Mouse (Mus musculus) liver, postnatal 0 days (tissue): ENCODE measurements around the gene Mok. TPM values are rescaled to one million over a fixed set of nuclear protein-coding genes. Genes with fewer than 3 reads are reported as not detected.

ENCODE experiments used
- ATAC-seq: fragments of 200-750 bp; cut with Nextera tagmentation; 2 replicates; pipeline ENCODE4 v1.8.0; 2017; ENCODE audit warnings: mild to moderate bottlenecking, moderate library complexity
- DNase-seq: peaks from one replicate; pipeline ENCODE4 v3.0.0-alpha.2; 2016
- H3K27ac ChIP-seq: fragments of 300-500 bp; sonication (generic); 2 replicates; pipeline ENCODE4 v1.5.1; 2014; ENCODE audit warnings: antibody characterized with exemption, moderate library complexity, mild to moderate bottlenecking, low read depth
- H3K27me3 ChIP-seq: fragments of 300-500 bp; sonication (generic); 2 replicates; pipeline ENCODE4 v1.6.1; 2014; ENCODE audit warnings: low read length, control low read depth, mixed read lengths; ENCODE audit not compliant: insufficient read depth
- H3K36me3 ChIP-seq: fragments of 300-500 bp; sonication (generic); replicated peaks from 2 replicates; pipeline ENCODE4 v1.6.1; 2014; ENCODE audit warnings: mild to moderate bottlenecking, control low read depth, low read length, moderate library complexity, mixed read lengths; ENCODE audit not compliant: insufficient read depth
- H3K4me1 ChIP-seq: fragments of 300-500 bp; sonication (generic); 2 replicates; pipeline ENCODE4 v1.6.1; 2014; ENCODE audit warnings: antibody characterized with exemption, mild to moderate bottlenecking, control low read depth; ENCODE audit not compliant: insufficient read depth
- H3K4me2 ChIP-seq: fragments of 300-500 bp; sonication (generic); 2 replicates; pipeline ENCODE4 v1.6.1; 2014; ENCODE audit warnings: low read depth, mild to moderate bottlenecking, low read length, moderate library complexity, mixed read lengths
- H3K4me3 ChIP-seq: fragments of 300-500 bp; sonication (generic); 2 replicates; pipeline ENCODE4 v1.5.1; 2014; ENCODE audit warnings: low read depth, low read length
- H3K9ac ChIP-seq: fragments of 300-500 bp; sonication (generic); replicated peaks from 2 replicates; pipeline ENCODE4 v1.6.1; 2014; ENCODE audit warnings: mild to moderate bottlenecking, moderate library complexity
- H3K9me3 ChIP-seq: fragments of 300-500 bp; sonication (generic); 2 replicates; pipeline ENCODE4 v1.6.1; 2016; ENCODE audit warnings: mild to moderate bottlenecking, control low read depth, low read length, mixed read lengths
- CTCF ChIP-seq: sonication (generic); IDR thresholded peaks from 2 replicates; pipeline ENCODE4 v1.5.1; 2016; ENCODE audit warnings: antibody characterized with exemption, low read depth
- EP300 ChIP-seq: IDR thresholded peaks from 2 replicates; pipeline ENCODE4 v1.6.1; 2016; ENCODE audit warnings: antibody characterized with exemption, low read depth, mild to moderate bottlenecking
- WGBS: fragments of 180-500 bp; shearing (Covaris S2); extraction: QIAGEN DNeasy Blood & Tissue Kit; methylation state at CpG from one replicate; pipeline ENCODE4 v1.1.7; 2014; ENCODE audit not compliant: insufficient replicate concordance; 5-methylcytosine and 5-hydroxymethylcytosine counted together
- polyA plus RNA-seq: library from polyadenylated mRNA; unstranded; fragments of >200 nt; fragmentation: Nextera tagmentation; extraction: Ambion mirVana; gene quantifications from 2 replicates; pipeline ENCODE4 v1.2.1, GENCODE M21; 2015

Gene Mok
- polyA plus RNA-seq, 1 experiment from 2014 or later = 0.29 TPM

- ATAC-seq = no peak
- no peak overlapping the region for H3K27ac ChIP-seq
- H3K27me3 ChIP-seq = no peaks in the 10 kb centered on the region
- no peak for DNase-seq
- no peak overlapping the region for H3K4me3 ChIP-seq
- H3K4me1 ChIP-seq = no peaks in the 10 kb centered on the region
- H3K4me2 ChIP-seq = no peak overlapping the region
- WGBS = 63% methylated on average over 8 of the region's 8 CpGs
- no peaks in the 10 kb centered on the region for H3K9me3 ChIP-seq
- no peak for TF ChIP-seq EP300
- TF ChIP-seq CTCF = no peak
- no peak overlapping the region for H3K9ac ChIP-seq
- no peaks in the 10 kb centered on the region for H3K36me3 ChIP-seq
Measured at GRCm38 (mm10) chr12:110819367-110819766, 21.4 kb downstream of the Mok start.

- WGBS = 70% methylated on average over 2 of the region's 2 CpGs
- H3K9me3 ChIP-seq = no peaks in the 10 kb centered on the region
- H3K27me3 ChIP-seq = no peaks in the 10 kb centered on the region
- ATAC-seq = no peak
- H3K4me1 ChIP-seq = no peaks in the 10 kb centered on the region
- DNase-seq = no peak
- no peak overlapping the region for H3K4me3 ChIP-seq
- no peak overlapping the region for H3K27ac ChIP-seq
- no peak overlapping the region for H3K9ac ChIP-seq
- H3K4me2 ChIP-seq = no peak overlapping the region
- no peak for TF ChIP-seq EP300
- no peak for TF ChIP-seq CTCF
- H3K36me3 ChIP-seq = no peaks in the 10 kb centered on the region
Measured at GRCm38 (mm10) chr12:110816833-110817232, 23.9 kb downstream of the Mok start.

- no peak overlapping the region for H3K4me2 ChIP-seq
- TF ChIP-seq EP300 (no peak), CTCF (no peak)
- H3K36me3 ChIP-seq = no peaks in the 10 kb centered on the region
- WGBS = 64% methylated on average over 17 of the region's 17 CpGs
- no peak for ATAC-seq
- DNase-seq = no peak
- no peaks in the 10 kb centered on the region for H3K27me3 ChIP-seq
- H3K4me3 ChIP-seq = no peak overlapping the region
- no peaks in the 10 kb centered on the region for H3K4me1 ChIP-seq
- no peak overlapping the region for H3K9ac ChIP-seq
- H3K27ac ChIP-seq = no peak overlapping the region
- H3K9me3 ChIP-seq = no peaks in the 10 kb centered on the region
Measured at GRCm38 (mm10) chr12:110814924-110815323, 25.8 kb downstream of the Mok start.

GRCm38 (mm10) chr12:110813624-110814023 is 27.1 kb downstream of the Mok start:
- 89% methylated on average over 6 of the region's 6 CpGs for WGBS
- no peak for ATAC-seq
- Histone ChIP-seq H3K27ac (no peak overlapping the region), H3K4me1 (no peaks in the 10 kb centered on the region), H3K9ac (no peak overlapping the region), H3K27me3 (no peaks in the 10 kb centered on the region), H3K4me2 (no peak overlapping the region), H3K36me3 (no peaks in the 10 kb centered on the region), H3K4me3 (no peak overlapping the region), H3K9me3 (no peaks in the 10 kb centered on the region)
- no peak for TF ChIP-seq EP300
- TF ChIP-seq CTCF = no peak
- DNase-seq = no peak

DNA sequence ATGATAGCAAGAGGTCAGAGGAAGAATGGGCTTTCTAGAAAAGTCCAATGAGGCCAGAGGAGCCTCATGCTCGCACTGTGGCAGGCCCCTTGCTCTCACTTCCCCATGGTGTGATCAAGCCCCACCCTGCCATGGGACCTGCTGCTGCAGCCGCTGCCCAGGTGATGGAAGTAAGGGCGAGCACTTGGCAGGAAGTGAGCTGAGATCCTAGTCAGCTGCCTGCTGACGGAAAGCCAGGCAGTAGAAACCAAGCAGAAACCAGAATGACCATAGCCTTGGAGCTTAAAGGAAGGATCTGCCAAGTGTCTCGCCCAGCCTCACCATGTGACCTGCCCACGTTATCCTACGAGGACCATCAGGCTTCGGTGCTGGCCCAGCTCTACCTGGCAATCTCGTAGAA is 27.6 kb downstream of the Mok start:
- no peak overlapping the region for H3K4me2 ChIP-seq
- H3K27ac ChIP-seq = no peak overlapping the region
- no peaks in the 10 kb centered on the region for H3K36me3 ChIP-seq
- H3K27me3 ChIP-seq = no peaks in the 10 kb centered on the region
- H3K4me1 ChIP-seq = no peaks in the 10 kb centered on the region
- no peak for ATAC-seq
- H3K9me3 ChIP-seq = no peaks in the 10 kb centered on the region
- H3K4me3 ChIP-seq = no peak overlapping the region
- H3K9ac ChIP-seq = no peak overlapping the region
- 61% methylated on average over 9 of the region's 9 CpGs for WGBS
- TF ChIP-seq CTCF (no peak), EP300 (no peak)
- no peak for DNase-seq

GRCm38 (mm10) chr12:110808848-110809247 is 31.9 kb downstream of the Mok start:
- DNase-seq (no peak), ATAC-seq (no peak)
- H3K27ac ChIP-seq = no peak overlapping the region

DNA sequence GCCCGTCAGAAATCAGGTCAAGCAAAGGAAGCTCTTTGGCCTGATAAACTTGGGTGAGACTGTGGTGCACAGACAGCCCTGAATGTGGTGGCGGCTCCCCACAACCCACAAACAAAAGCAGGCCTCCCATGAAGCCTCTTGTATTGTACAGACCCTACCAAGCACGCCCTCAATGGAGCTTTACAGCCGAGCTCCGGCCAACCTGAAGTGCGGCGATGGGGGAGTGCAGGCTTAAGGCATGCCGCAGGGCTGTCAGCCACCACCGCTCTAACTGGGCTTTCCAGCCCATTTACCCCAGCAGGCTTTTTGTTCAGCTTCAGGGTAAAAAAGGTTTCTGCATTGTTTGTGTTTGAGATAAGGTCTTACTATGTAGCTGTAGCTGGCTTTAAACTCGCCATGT is 32.3 kb downstream of the Mok start:
- H3K9ac ChIP-seq = no peak overlapping the region
- H3K27ac ChIP-seq = no peak overlapping the region
- H3K4me1 ChIP-seq = no peaks in the 10 kb centered on the region
- H3K36me3 ChIP-seq = no peaks in the 10 kb centered on the region
- no peak overlapping the region for H3K4me2 ChIP-seq
- no peaks in the 10 kb centered on the region for H3K27me3 ChIP-seq
- 84% methylated on average over 10 of the region's 10 CpGs for WGBS
- DNase-seq (no peak), ATAC-seq (no peak)
- no peak overlapping the region for H3K4me3 ChIP-seq
- no peak for TF ChIP-seq EP300
- TF ChIP-seq CTCF = no peak
- H3K9me3 ChIP-seq = no peaks in the 10 kb centered on the region

More at GRCm38 (mm10) chr12:110808848-110809247, 31.9 kb downstream of the Mok start:
- Histone ChIP-seq H3K9ac (no peak overlapping the region), H3K4me1 (no peaks in the 10 kb centered on the region), H3K4me3 (no peak overlapping the region), H3K27me3 (no peaks in the 10 kb centered on the region), H3K36me3 (no peaks in the 10 kb centered on the region), H3K9me3 (no peaks in the 10 kb centered on the region), H3K4me2 (no peak overlapping the region)
- no peak for TF ChIP-seq CTCF
- TF ChIP-seq EP300 = no peak
- WGBS = 85% methylated on average over 5 of the region's 5 CpGs
